Mouse (Mus musculus): ENCODE measurements around the gene Nampt.

Gene Nampt

DNA sequence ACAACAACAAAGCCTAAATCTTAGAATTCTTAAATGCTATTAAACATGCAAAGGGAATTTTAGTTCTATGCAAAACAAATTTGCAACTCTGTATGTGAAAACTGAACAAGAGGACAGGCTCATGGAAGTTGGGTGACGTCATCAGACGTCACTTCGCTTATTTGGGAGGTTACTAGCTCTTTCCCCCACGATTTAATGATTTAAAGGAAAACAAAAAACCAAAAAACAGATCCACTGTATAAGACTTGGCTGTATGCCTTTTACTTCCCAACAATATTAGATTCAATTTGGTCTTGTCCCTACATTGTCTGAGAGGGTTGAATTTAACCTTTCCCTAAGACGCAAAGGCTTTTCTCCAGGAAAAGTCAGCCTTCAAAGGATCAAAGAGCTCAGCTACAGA is at the start of gene Nampt:
TSS of gene Nampt (plus strand) at position 130 of the 400 bp plus-strand sequence.
- peak; percentile 47 for DNase-seq (ENCODE audit: low read depth, low spot score)

DNA sequence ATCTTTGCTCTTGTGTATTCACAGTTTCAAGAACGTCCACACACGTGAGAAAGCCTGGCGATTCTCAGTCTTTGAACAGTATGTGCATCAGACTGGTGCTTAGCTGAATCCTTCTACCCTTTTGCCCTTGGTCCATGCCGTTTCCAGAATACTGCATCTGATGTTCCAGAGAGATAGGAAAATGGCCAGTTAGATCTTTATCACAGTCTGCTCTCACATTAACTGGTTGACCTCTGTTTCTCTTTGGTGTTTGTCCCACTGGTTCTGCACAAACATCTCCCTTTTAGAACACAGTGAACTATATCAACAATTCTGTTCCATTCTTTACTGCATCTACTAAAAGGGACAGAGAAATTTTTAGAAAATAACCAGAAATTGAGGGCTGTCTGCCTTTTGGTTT is 48.6 kb upstream of the Nampt start:
- DNase-seq (ENCODE audit: low read depth, low spot score) = no peak

DNA sequence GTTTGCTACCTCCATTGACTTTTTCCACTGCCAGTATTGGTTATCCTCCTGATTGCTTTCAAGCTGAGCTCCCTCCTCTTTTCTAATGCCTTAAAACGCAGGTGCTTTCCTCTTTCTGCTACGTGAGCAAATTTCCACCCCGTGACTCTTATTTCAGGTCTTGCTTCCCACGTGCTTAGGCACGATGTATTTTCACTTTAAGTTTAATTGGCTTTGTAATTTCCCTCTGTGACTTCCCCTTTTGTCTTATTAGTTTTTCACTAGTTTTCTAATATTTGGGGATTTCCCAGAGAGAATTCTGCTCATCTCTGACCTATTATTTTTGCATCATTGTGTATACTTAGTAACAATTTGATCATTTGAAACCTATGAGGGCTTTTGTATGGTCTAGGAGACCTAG is 44.8 kb upstream of the Nampt start:
- no peak for DNase-seq (ENCODE audit: low read depth, low spot score)

DNA sequence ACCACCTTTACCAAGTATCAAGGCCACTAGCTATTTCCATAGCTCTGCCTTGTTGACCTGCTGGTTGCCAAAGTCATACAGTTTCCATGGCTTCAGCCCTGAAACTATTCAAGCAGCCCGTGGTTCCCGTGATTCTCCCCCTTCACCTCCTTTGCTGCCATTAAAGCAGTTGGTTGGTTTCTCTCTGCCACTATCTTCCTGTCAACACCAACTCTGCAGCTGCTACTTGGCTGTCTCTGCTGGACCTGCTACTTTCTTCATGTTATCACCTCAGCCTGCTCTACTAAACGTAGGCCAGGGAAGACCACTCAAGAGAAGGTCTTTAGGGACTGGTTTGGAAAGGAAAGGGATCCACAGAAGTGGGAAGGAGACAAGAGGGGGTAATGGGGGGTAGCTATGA is 30.3 kb upstream of the Nampt start:
- no peak for DNase-seq (ENCODE audit: low read depth, low spot score)

DNA sequence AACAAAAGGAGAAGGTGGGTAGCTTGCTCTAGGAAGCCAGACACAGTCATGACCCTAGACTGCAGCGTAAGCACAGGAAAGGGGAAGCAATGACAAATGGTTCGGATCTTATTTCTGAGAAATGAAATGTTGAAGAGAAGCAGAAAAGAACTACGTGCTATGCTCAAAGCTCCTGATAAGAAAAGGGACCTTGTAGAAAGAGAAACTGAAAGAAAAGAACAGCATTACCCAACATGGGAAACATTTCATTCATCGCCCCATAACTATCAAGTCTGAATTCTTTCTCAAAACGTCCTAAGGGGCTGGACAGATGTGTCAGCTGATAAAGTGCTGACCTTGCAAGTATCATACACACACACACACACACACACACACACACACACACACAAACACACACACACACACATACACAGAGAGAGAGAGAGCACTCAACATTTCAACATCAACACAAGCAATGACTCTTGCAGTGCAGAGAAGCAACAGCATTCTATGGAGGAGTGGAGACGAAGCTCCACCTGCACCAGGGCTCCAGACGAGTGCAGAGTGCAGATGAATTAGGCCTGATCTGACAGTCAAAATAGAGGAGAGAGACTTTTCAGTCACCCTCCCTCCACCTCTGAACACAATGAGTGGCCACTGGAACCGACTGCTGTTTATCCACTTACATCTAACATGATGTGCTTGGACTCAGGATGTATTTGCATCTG is 23.4 kb upstream of the Nampt start:
- no peak for DNase-seq (ENCODE audit: low read depth, low spot score)

DNA sequence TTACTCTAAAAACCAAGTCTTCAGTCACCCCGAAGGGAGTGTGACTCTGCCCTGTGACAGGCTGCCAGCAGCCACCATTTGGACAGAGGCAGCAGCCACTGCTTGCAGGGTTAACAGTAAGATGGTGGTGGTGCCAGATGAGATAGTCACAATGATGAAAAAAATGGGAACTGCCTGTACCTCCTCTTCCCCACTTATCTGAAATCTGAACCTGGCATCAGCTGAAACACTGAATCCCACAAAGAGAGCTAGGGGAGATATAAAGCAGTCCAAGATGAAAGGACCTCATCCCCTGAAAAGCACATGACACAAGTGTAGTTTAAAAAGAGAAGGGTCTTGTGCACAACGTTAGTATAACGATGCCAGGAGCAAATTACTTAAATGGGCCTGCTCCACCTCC is 21.9 kb upstream of the Nampt start:
- DNase-seq (ENCODE audit: low read depth, low spot score) = no peak

DNA sequence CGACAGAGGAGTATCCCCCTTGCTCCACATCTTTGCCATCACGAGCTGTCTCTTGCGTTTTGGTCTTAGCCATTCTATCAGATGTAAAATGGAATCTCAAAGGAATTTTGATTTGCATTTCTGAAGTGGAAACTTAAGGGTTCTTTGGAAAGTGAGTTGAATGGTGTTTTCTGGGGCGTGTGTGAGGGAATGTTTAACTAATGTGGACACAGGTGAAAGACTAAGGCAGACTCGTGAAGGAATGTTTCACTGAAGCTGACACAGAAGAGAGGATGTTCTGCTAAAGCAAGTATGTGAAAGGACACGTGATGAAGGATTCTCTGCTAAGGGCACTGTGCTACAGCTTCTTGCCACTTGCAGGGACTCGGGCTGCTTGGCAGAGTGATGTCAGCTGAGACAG is 18.3 kb upstream of the Nampt start:
- no peak for DNase-seq (ENCODE audit: low read depth, low spot score)

DNA sequence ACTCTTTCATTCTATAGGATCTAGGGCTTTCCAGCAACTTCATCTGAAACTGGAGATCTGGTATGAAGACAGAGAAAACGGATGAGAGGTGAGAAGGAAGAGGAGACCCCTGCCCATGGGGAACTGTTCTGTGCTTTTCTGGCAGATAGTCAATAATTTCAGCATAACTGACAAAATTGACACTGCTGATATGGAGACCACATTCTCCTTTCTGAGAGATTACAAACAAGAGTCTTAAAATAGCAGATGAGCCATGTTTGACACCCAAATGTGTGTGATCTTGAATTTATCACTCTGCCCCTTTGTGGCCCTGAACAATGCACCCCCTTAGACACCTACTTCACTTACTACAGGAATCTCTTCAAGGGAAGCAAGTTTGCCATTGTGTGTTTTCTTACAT is 13.8 kb upstream of the Nampt start:
- DNase-seq (ENCODE audit: low read depth, low spot score) = no peak

DNA sequence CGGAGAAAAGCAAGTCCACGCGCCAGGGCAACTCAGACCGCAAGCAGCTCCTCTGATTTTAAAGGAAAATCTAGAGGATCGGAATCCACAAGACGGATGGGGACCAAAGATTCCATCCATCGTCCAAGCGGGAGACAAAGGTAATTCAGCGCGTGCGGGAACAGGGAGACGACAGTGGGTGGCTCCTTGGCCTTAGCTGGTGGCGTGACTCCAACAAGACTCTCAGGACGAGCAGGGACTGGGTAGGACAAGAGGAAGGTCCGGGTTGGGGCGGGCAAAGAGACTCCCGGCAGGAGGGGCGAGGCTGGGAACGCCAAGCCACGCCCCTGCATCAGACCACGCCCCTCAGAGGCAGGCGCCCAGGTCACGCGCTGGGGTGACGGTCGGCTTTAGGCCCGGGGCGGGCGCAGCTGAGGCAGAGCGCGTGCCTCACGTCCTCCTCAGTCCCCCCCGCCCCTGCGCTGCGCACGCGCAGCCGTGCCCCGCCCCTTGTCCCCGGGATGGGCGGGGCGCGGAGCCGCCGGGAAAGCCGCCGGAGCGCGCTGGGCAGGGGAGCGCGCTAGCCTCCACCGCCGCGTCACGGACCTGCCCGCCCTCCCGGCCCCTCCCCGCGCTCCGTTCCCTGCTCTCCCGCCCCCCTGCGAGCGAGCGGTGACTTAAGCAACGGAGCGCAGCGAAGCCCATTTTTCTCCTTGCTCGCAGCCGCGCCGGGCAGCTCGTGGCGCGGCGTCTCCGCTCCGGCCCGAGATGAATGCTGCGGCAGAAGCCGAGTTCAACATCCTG is 669 bp downstream of the Nampt start:
- DNase-seq (ENCODE audit: low read depth, low spot score) = peak; percentile 91

DNA sequence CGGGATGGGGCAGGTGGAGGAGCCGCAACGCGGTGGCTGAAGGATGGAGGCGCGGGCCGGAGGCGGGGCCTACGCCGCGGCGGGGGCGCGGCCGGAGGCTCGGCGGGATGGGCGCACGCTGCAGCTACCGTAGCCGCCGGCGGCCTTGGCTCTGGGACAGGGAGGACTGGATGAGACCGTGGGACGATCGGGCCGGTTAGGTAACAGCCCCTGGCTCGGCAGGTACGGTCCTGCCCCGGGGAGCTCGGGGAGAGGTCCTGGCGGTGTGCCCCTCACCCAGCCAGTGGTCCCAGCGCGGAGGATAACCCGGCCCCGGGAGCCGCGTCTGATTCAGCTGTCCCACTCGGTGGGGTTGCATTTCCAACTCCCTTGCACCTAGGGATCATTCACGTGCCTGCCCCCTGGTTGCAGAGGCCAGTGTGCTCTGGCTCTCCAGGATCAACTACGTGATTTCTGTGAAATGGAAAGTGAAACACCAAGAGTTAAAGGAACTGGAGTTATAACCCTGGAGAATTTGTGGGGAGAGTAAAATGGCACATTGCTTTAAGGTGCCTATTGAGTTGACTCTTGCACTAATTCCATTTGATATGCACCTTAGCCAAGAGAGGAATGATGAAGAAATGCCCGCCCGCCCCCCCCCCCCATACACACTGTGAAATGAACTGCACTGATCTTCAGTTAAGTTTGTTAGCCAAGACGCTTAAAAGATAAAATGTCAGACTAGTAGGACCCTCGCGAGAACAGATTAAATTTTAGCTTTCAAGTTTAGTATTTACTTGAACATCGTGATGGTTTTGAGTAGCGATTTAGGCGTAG is 1.6 kb downstream of the Nampt start:
- no peak for DNase-seq (ENCODE audit: low read depth, low spot score)

DNA sequence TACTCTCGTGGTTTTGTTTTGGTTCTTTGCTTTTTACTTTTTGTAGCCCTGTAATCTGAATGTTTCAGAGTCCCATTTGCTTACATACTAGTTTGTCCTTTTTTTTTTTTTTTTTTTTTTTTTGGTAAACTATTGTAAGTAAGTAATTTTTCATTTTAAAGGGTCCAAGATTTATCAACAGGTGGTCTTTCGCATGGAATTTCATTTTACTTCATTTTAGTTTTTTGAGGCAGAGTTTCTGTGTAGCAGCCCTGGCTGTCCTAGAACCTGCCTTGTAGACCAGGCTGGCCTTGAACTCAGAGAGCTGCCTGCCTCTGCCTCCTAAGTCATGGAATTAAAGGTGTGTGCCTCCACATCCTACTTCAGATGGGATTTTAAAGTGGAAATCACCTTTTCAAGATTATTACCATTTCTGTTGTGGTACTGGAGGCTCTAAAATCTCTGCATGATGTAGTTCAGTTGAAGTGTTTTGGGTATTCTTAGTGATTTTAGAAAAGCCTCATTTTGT is 2.2 kb downstream of the Nampt start:
- no peak for DNase-seq (ENCODE audit: low read depth, low spot score)

DNA sequence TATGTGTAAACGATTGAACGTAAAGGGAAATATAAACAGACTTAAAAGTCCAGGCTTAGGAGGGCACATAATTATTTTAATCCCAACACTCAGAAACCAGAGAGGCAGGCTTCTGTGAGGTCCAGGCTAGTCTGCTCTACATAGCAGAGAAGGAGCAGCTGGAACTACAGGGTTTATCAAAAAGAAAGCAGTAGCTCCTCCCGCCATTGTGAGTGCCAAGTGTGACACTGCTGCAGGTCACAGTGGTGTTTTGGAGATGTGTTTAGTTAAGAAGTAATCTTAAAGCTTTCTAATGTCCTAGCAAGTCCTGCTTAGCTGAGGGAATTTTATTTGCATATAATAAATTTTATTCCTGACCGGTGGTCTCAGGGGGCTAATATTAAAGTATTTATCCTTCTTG is 2.7 kb downstream of the Nampt start:
- DNase-seq (ENCODE audit: low read depth, low spot score) = no peak

DNA sequence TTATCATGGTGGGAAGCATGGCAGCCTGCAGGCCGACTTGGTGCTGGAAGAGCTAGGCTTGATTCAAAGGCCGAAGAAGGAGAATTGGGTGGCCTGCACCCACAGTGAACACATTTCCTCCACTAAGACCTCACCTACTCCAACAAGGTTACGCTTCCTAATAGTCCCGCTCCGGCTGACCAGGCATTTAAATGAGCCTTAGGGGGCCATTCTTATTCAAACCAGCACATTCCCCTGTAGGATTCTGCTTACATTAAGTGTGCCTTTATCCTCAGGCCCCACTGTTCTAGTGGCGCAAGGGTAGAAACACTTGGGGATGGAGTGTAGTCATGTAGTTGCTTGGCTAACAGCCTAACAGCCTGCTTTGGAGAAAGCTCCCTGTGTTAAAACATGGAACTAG is 5.2 kb downstream of the Nampt start:
- no peak for DNase-seq (ENCODE audit: low read depth, low spot score)

DNA sequence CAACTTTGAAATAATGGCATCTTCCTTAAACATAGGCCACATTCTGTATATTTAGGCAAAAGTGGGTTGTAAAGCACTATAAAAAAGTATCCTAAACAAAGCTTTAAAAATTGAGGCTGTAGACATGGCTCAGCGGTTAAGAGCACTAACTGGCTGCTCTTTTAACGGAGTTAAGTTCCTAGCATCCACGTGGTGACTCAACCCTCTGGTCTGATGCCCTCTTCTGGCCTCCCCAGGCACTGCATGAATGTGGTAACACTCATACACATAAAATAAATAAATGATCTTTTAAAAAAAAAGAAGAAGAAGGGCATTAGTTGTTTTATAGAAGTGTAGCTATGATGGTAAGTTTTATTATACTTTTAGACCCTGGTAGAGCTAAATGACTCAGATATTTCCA is 7.6 kb downstream of the Nampt start:
- no peak for DNase-seq (ENCODE audit: low read depth, low spot score)

DNA sequence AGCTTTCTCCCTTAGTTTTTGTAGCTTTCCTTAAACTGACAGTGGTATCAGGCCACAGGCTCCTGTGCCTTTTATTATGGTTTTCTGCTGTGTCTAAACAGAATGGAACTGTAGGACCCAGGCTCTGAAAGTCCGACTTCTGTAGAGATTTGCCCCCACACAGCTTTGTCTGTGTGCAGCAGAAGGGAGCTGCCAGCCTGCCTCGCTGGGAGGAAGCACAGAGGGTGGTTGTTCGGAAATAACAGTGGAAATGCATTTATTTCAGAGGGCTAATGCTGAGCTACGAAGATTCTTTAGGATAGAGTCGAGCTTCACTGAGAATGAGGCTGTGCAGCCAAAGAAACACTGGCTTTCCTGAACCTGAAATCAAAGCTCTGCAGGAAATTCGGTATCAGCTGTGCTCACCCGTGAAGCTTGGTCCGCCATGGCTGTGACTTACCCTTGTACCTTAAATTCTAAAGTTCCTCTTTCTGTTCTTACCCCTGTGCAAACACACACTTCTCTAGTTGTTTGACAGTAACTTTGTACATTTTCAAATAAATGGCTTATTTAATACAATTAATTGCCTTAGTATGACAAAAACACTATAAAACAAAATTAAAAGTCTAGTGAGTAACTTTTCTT is 8.9 kb downstream of the Nampt start:
- no peak for DNase-seq (ENCODE audit: low read depth, low spot score)

DNA sequence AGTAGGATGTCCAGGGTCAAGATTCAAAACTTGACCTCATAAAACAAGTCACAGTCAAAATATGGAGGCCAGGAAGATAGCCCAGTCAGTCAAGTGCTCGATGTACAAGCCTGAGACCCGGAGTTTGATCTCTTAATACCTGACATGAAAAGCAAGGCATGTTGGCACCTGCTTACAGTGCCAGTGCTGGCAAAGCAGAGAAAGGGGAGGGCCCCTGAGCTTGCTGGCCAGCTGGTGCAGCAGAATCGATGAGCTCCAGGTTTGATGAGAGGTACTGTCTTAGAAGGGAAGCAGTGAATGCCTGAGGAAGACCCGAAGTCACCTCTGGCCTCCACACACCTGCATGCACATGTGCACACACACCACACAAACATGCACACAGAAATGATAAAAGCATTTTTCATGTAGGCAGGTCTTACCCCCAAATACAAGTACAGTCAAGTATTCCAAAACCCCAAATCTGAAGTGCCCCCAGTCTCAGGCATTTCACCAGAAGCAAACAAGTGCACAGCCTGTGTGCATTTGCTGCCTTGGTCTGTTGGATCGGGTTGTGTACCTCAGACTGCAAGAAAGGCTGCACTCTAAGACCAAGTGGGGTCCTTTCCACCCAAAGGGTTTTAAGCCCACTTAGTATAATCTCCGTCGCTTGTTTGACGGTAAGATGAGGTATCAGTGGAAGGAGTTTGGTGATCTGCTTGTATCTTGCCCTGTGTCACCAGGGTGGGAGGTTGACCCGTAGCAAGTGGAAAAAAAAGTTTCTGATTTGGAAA is 10.2 kb downstream of the Nampt start:
- no peak for DNase-seq (ENCODE audit: low read depth, low spot score)

DNA sequence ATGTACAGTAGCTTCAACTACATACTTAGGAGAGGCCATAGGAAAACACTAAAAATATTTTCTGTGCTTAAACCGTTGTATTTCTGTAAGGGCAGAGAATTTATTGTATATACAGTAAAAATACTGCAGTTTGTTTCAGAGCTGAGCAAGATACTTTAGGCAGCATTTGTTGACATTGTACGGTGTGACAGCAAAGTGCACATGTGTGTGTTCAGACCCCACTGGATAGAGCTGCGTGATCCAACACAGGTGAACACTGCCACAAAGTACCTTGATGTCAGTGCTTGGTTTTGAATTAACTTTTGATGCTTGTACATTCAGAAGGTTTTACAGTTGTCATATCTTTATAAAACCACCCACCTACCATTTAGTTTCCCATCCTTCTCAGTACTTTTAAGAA is 12.7 kb downstream of the Nampt start:
- DNase-seq (ENCODE audit: low read depth, low spot score) = no peak

DNA sequence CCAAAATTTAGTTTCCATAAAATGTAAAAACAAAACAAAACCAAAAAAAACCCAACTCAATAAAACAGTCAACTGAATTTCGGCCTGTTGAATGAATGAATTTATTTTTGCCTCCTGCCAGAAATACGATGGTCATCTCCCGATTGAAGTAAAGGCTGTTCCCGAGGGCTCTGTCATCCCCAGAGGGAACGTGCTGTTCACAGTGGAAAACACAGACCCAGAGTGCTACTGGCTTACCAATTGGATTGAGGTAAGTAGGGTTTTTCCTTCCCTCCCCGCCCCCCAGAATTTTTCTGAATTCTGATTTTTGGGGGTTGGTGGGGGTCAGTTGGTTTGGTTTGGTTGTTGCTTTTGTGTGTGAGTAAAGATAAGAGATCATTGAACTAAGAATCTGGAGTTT is 15.4 kb downstream of the Nampt start:
- no peak for DNase-seq (ENCODE audit: low read depth, low spot score)

DNA sequence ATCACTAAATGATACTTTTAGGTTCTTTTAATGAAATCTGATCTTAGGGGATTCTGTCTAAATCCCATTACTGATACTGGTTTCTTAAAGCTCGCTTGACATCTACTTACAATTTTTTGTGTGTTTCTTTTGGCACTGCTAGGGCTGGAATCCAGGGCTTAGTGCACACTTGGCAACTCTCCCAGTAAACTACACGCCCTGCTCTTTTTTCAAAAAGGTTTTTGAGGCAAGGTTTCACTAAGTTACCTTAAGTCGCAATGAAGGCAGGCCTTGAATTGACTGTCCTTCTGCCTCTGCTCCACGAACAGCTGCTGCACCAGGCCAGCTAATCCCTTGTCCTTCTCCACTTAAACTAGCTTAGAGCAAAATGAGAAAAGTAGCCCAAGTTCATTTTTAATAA is 15.9 kb downstream of the Nampt start:
- DNase-seq (ENCODE audit: low read depth, low spot score) = no peak

DNA sequence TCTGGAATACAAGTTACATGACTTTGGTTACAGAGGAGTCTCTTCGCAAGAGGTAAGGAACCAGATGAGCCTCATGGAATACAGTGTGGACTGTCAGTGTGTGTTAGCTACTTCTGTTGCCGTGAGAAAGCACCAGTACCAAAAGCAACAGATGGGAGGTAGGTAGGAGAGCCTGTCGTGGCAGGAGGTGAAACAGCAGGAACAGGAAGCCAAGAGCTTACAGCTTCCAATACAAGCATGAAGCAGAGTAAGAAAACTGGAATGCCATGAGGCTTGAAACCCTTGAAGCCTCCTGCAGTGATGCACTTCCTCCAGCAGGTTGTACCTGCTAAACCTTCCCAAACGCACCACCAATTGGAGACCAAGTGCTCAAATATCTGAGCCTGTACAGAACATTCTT is 19.1 kb downstream of the Nampt start:
- DNase-seq (ENCODE audit: low read depth, low spot score) = no peak

DNA sequence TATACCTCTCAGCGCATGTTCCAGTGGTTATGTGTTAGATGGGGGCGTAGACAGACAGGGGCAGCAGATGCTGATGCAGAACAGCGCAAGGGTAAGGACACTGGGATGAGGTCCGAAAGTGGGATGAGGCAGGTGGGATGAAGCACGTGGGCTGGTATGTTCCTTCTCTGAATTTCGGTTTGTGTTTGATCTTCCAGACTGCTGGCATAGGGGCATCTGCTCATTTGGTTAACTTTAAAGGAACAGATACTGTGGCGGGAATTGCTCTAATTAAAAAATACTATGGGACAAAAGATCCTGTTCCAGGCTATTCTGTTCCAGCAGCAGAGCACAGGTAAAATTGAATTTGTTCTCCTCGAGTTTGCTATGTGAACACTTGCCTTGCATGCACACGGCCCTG is 19.6 kb downstream of the Nampt start:
- no peak for DNase-seq (ENCODE audit: low read depth, low spot score)
